Mouse (Mus musculus) erythroblast, embryonic 14.5 days (primary cell): ENCODE results near the gene Iffo2. TPM values are rescaled to one million over a fixed set of nuclear protein-coding genes. Genes with fewer than 3 reads are reported as not detected.

ENCODE experiments used
- H3K27me3 ChIP-seq: 2 replicates; pipeline ENCODE4 v1.6.1; 2012; ENCODE audit warnings: inconsistent platforms; ENCODE audit not compliant: control insufficient read depth
- H3K36me3 ChIP-seq: 2 replicates; pipeline ENCODE4 v1.6.1; 2012; ENCODE audit warnings: mild to moderate bottlenecking, inconsistent platforms; ENCODE audit not compliant: control insufficient read depth
- H3K4me1 ChIP-seq: 2 replicates; pipeline ENCODE4 v1.6.1; 2012; ENCODE audit warnings: inconsistent platforms; ENCODE audit not compliant: control insufficient read depth
- H3K4me3 ChIP-seq: replicated peaks from 2 replicates; pipeline ENCODE3; 2012; ENCODE audit warnings: moderate library complexity, mild to moderate bottlenecking, inconsistent platforms
- H3K9me3 ChIP-seq: 2 replicates; pipeline ENCODE4 v1.6.1; 2012; ENCODE audit warnings: low read length, inconsistent platforms, mixed read lengths; ENCODE audit not compliant: control insufficient read depth
- GATA1 ChIP-seq: IDR thresholded peaks from 2 replicates; pipeline ENCODE4 v1.6.1; 2012; ENCODE audit warnings: low read length, inconsistent platforms, mixed read lengths
- TAL1 ChIP-seq: IDR thresholded peaks from 3 replicates; pipeline ENCODE4 v1.6.1; 2012; ENCODE audit warnings: low read length, inconsistent platforms, mixed read lengths
- polyA plus RNA-seq: library from polyadenylated mRNA; stranded (reverse); fragments of >175 nt; gene quantifications from 2 replicates; pipeline ENCODE4 v1.2.3, GENCODE M21; 2012

The Iffo2 gene
- polyA plus RNA-seq, 1 experiment, result not detected

GRCm38 (mm10) chr4:139576251-139576880, 46.0 kb downstream of the Iffo2 start:
- Histone ChIP-seq H3K27me3 (peaks cover 75% of the 10 kb centered on the region), H3K4me3 (no peak overlapping the region), H3K36me3 (no peaks in the 10 kb centered on the region), H3K9me3 (peaks cover 16% of the 10 kb centered on the region), H3K4me1 (peaks cover 19% of the 10 kb centered on the region)
- TF ChIP-seq GATA1 (no peak), TAL1 (no peak)

DNA sequence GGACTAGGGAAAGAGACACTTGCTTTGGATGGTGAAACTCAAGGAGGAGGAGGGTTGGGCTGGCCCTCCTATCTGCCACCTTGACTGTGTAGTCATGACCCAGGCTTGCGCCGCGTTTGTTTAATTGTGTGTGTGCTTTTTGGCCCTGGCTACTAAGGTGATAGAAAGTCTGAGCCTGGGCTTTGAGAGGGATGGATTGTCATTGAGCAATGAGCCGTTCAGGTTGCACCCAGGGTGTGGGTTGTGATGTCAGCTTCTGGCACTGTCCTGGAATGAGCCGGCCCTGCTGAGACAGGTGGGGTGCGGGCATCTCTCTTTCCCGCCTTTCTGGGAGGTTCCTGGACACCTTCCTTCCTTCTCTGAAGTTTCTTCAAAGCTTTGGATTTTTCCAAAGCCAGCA, 46.7 kb downstream of the Iffo2 start:
- TF ChIP-seq GATA1 (no peak), TAL1 (no peak)
- H3K36me3 ChIP-seq, result no peaks in the 10 kb centered on the region
- peaks cover 16% of the 10 kb centered on the region for H3K9me3 ChIP-seq
- H3K4me3 ChIP-seq, result no peak overlapping the region
- peaks cover 70% of the 10 kb centered on the region for H3K27me3 ChIP-seq
- peaks cover 19% of the 10 kb centered on the region for H3K4me1 ChIP-seq

DNA sequence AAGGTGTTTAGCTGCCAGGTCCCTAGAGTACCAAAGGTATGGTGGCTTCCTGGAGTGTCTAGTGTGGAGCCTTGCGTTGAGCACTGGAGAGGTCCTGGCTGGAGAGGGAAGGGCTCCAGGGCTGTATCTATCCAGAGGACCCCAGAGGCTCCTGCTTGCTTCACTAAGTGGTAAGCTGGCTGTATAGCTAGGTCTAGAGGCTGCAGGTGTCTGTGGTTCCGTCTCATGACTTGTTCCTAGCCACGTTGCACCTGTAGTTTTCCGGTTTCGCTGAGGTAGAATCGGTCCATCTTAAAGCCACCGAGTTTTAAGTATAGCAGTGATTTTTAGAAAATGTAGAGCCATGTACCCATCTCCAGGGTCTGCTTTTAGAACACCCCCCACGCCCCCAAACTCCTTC, 48.0 kb downstream of the Iffo2 start:
- H3K27me3 ChIP-seq, result peaks cover 59% of the 10 kb centered on the region

GRCm38 (mm10) chr4:139579003-139579402, 48.7 kb downstream of the Iffo2 start:
- Histone ChIP-seq H3K4me3 (no peak overlapping the region), H3K4me1 (peaks cover 14% of the 10 kb centered on the region), H3K36me3 (no peaks in the 10 kb centered on the region), H3K27me3 (peaks cover 53% of the 10 kb centered on the region), H3K9me3 (peaks cover 16% of the 10 kb centered on the region)
- TF ChIP-seq GATA1 (no peak), TAL1 (no peak)

More for the DNA sequence above, 48.0 kb downstream of the Iffo2 start:
- TF ChIP-seq TAL1 (no peak), GATA1 (no peak)
- H3K9me3 ChIP-seq, result peaks cover 16% of the 10 kb centered on the region
- no peaks in the 10 kb centered on the region for H3K36me3 ChIP-seq
- peaks cover 19% of the 10 kb centered on the region for H3K4me1 ChIP-seq
- no peak overlapping the region for H3K4me3 ChIP-seq

DNA sequence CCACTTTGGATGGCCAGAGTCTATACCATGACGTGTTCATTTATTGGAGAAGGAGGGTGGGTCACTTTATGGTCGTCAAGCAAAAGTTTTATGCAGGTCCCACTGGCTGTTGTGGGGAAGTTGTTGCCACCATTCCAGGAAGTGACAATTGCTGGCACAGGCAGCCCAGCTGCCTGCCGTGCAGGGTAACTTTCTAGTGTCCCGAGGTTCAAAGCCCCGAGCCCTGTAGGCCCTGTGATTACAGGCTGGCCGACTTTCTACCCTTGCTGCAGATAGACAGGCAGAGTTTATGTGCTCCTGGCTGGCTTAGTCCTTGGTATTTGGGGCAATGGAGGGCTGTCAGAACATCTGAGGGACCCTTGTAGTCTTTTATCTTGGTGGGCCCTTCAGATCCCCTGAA, 49.1 kb downstream of the Iffo2 start:
- H3K36me3 ChIP-seq, result no peaks in the 10 kb centered on the region
- H3K4me3 ChIP-seq, result no peak overlapping the region
- peaks cover 49% of the 10 kb centered on the region for H3K27me3 ChIP-seq
- peaks cover 10% of the 10 kb centered on the region for H3K4me1 ChIP-seq
- TF ChIP-seq TAL1 (no peak), GATA1 (no peak)
- peaks cover 11% of the 10 kb centered on the region for H3K9me3 ChIP-seq

DNA sequence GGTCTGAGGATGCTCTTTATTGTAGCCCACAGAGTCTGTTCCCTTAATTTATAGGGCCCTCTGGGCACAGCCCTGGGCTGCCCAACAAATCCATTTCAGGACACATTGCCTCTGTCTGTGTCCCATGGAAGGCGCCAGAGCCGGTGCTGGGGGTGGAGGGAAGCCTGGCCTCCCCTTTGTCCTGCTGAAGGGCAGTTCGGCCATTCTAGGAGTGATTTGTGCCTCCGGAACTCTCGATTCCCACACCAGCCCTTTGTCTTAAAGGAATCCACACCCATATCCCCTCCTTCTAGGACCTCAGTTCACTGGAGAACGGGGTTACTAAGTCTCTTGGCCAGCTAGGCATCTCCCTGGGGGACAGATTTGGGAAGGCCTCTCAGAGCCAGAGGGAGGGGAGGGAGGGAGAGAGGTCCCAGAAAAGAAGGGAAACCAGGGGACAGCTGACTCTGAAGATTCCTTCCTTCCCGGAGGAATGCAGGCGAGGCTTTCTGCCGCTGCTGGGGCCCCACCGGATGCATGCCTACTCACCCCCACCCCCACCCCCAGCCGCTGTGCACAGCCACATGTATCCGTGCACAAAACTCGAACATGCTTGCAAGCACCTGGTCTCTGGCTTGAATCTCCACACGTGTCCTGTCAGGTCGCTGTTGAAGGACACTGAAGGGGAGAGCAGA, 50.5 kb downstream of the Iffo2 start:
- no peaks in the 10 kb centered on the region; the same call in none of the 2 replicates for H3K4me1 ChIP-seq

DNA sequence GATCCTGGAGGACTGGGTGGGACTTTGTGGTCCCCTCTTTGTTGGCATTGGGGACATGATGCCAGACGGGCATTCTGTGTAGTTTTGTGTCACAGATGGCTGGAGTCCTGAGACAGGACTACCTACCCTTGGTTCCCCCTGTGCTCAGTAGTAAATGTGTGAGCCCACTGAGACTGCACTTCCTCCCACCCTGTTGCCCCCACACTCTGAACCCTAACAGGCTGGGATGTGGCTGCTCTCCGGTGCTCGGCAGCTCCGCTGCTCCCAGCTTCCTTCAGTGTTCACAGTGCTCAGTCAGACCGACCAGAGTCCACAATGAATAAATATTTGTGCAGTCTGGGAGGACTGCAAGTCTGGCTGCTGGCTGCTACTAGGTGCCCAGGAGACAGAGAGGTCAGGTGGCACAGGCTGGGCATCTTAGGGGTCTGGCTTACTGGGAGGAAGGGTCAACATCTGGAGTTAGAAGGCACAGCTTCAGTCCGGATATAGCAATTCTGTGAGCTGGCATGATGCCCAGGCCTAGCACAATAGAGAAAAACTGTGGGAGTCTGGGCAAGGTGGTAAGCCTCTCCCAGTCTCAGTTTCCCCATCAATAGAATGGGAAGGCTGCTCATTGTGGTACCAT, 51.2 kb downstream of the Iffo2 start:
- Histone ChIP-seq H3K9me3 (no peaks in the 10 kb centered on the region), H3K4me1 (no peaks in the 10 kb centered on the region; the same call in none of the 2 replicates), H3K27me3 (peaks cover 28% of the 10 kb centered on the region), H3K4me3 (no peak overlapping the region), H3K36me3 (no peaks in the 10 kb centered on the region)
- TF ChIP-seq GATA1 (no peak), TAL1 (no peak)

More for the DNA sequence above, 50.5 kb downstream of the Iffo2 start:
- Histone ChIP-seq H3K27me3 (peaks cover 35% of the 10 kb centered on the region), H3K9me3 (no peaks in the 10 kb centered on the region), H3K36me3 (no peaks in the 10 kb centered on the region), H3K4me3 (no peak overlapping the region)
- no peak for TF ChIP-seq GATA1
- TF ChIP-seq TAL1, result no peak

GRCm38 (mm10) chr4:139582346-139582745, 52.0 kb downstream of the Iffo2 start:
- H3K9me3 ChIP-seq, result no peaks in the 10 kb centered on the region
- TF ChIP-seq TAL1 (no peak), GATA1 (no peak)
- no peak overlapping the region for H3K4me3 ChIP-seq
- peaks cover 20% of the 10 kb centered on the region for H3K27me3 ChIP-seq
- H3K36me3 ChIP-seq, result no peaks in the 10 kb centered on the region
- no peaks in the 10 kb centered on the region; the same call in none of the 2 replicates for H3K4me1 ChIP-seq

- TF ChIP-seq TAL1, result no peak
- TF ChIP-seq GATA1, result no peak
- no peaks in the 10 kb centered on the region; the same call in none of the 2 replicates for H3K4me1 ChIP-seq
- peaks cover 16% of the 10 kb centered on the region for H3K27me3 ChIP-seq
Observed at GRCm38 (mm10) chr4:139582903-139583302, 52.6 kb downstream of the Iffo2 start.

More at GRCm38 (mm10) chr4:139582903-139583302, 52.6 kb downstream of the Iffo2 start:
- H3K36me3 ChIP-seq, result no peaks in the 10 kb centered on the region
- no peak overlapping the region for H3K4me3 ChIP-seq
- H3K9me3 ChIP-seq, result no peaks in the 10 kb centered on the region
